Mouse (Mus musculus) 416B (cell line): ENCODE data around the gene Creg2.
"Not testable (repeated sequence)": the region's sequence is repeated elsewhere in the genome, so short reads cannot be mapped to it uniquely, and the experiment has no call there.

Experiments
- DNase-seq: peaks from one replicate; pipeline ENCODE4 v3.0.0; 2011; ENCODE audit warnings: low read depth

The Creg2 gene

DNA sequence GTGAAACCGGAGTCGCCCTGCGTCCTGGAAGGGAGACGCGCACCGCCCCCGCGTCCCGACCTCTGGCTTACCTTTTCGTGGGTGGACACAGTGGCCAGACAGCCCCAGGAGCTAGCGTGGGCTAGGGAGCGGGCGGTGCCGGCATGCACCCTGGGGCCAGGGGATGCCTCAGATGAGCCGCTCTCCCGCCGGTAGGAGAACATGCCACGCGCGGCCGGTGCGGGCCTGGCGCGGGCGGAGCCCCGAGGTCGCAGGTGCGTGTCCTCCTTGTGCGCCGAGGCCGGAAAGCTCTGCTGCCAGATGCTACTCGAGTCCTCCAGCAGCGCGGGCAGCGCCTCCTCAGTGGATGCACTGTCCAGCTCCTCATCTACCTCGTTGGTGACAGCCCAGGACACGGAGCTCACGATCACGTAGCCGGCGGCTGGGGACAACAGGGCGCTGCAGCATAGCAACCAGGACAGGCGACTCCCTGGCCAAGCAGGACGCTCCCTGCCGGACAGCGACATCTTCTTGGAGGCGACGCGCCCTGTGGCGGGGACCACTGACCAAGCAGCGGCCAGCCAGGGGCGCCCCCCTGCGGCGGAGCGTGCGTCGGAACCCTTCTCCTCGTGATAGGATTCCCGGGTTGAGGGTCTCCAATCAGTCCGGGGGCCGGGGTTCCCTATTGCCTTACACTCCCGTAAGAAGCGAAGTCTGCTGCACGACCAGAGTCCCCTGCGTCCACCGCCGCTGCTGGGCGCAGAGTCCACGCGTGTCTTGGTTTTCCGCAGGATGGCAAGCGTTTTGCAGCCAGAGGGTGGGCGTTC is 636 bp downstream of the Creg2 start:
- DNase-seq, result no peak

DNA sequence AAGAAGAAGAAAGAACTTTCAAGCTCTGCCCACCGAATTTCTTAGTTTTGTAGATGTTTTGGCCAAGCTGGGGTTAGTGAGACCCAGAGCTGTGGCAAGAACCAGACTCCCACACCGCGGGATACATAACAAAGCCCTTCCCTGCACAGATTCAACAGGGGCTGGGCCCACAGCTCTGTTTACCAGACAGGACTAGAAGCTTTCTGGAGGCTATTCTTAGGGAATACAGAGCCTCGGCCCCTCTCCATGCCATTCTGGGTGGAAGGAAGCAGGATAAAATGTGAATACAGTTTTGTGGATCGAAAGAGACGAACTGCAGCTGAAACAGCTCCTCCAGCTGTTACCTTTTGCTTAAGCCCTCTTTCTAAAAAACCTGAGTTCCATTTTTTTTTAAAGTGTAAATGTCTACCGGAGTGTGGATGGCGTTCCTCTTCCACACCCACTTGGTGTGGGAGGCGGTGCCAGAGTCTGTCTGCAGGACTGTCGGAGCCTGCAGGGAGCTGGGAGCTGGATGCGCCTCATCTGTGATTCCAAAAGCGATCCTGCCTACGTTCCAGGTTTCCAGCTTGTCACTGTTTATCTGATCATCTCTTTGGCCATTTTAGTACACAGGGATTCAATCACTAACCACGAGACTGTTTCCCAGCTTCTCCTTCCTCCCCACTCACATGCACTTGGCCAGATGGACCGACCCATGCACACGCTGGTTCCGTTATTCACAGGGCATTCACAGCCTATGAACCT is 1.4 kb downstream of the Creg2 start:
- no peak for DNase-seq

DNA sequence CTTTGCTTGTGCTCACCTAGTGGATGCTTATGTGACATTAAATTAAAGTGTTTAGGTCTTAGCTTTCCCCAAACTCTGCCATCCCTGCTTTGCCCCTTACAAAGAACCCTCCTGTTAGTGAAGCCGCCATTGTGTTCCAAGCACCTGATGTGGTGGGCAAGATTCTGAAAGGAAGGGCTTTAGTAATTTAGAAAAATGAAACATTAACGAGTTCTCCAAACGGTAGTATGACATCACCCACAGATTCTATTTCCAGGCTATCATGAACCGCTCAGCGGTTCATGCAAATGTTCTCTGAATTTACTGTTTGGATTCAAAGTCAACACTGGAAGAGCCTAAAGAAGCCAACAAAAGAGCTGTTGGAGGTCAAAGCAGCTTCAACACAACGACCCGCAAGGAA is 2.7 kb downstream of the Creg2 start:
- no peak for DNase-seq

- DNase-seq, result no peak
Measured at GRCm38 (mm10) chr1:39645905-39646759, 5.1 kb downstream of the Creg2 start.

GRCm38 (mm10) chr1:39644333-39644732 is 6.9 kb downstream of the Creg2 start:
- no peak for DNase-seq

DNA sequence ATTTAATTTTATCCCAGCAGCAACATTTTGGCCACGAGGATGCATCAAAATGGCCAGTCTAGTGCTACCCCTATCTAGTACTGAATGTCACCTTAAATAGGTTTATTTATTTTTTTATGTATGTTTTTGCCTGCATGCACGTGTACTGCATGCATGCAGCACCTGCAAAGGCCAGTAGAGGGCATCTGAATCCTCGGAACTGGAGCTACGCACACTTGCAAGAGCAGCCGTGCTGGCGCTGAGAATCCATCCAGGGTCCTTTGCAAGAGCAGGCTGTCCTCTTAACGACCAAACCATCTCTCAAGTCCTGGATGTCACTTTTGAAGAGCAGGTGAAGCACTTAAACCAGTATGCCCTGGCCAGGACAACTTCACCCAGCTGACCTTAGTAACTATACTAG is 9.6 kb downstream of the Creg2 start:
- peak; percentile 15 for DNase-seq

DNA sequence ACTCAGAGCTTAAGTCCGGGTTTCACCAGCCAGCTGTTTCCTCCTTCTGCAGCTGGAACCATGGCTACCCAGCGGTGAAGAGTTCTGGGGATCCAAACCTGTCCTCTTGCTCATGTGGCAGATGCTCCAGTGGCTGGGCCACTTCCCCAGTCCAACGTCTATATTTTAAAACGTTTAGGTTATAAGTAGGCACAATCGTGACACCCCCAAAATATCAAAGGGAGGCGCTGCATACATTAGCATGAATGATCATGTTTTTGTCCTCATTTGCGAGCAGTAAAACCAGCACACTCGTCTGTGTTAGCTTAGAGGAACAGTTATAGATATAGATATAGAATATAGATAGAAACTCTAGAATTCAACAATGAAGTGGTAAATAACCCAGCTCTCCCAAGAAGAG is 14.1 kb downstream of the Creg2 start:
- peak; percentile 44 for DNase-seq

GRCm38 (mm10) chr1:39636660-39637059 is 14.6 kb downstream of the Creg2 start:
- peak; percentile 71 for DNase-seq

DNA sequence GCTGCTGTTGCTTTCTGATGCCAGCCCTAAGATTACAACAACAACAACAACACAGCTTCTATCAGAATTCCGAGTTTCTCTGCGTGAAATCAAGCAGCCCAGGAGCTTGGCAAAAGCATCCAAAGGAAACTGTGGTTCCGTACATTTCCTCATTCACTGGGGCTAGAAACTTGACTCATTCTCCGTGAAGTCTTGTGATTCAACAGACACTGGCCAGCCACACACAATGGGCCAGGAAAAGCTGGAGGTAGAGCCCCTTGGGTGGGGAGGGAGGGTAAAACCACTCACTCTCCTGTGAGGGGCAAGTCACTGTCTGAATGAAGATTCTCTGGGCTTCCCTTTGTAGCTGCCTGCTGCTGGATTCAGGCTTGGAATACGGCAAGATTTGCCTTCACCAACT is 15.1 kb downstream of the Creg2 start:
- DNase-seq, result peak; percentile 87

DNA sequence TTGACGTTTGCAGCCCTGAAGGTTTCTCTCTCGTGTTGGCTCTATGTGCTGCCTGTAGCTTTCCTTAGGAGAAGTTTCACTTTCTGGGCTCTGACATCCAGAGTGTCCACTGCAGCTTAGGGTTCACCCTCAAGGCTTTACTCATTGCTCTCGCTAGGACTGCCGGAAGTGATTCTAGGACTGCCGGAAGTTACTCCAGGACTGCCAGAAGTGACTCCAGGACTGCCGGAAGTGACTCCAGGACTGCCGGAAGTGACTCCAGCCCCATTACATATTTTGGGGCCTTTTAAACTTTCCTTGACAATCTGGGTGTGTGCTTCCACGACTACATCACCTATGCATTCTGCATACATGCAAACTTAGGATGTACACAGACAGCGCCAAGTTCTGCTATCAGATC is 22.7 kb downstream of the Creg2 start:
- no peak for DNase-seq

GRCm38 (mm10) chr1:39625491-39625890 is 25.8 kb downstream of the Creg2 start:
- no peak for DNase-seq

- DNase-seq, result no peak
Measured at GRCm38 (mm10) chr1:39623729-39624128, 27.5 kb downstream of the Creg2 start.

- no peak for DNase-seq
Measured at GRCm38 (mm10) chr1:39623106-39623505, 28.2 kb downstream of the Creg2 start.

- DNase-seq, result no peak
Measured at GRCm38 (mm10) chr1:39618524-39618923, 32.8 kb downstream of the Creg2 start.

GRCm38 (mm10) chr1:39615526-39615925 is 35.7 kb downstream of the Creg2 start:
- no peak for DNase-seq

DNA sequence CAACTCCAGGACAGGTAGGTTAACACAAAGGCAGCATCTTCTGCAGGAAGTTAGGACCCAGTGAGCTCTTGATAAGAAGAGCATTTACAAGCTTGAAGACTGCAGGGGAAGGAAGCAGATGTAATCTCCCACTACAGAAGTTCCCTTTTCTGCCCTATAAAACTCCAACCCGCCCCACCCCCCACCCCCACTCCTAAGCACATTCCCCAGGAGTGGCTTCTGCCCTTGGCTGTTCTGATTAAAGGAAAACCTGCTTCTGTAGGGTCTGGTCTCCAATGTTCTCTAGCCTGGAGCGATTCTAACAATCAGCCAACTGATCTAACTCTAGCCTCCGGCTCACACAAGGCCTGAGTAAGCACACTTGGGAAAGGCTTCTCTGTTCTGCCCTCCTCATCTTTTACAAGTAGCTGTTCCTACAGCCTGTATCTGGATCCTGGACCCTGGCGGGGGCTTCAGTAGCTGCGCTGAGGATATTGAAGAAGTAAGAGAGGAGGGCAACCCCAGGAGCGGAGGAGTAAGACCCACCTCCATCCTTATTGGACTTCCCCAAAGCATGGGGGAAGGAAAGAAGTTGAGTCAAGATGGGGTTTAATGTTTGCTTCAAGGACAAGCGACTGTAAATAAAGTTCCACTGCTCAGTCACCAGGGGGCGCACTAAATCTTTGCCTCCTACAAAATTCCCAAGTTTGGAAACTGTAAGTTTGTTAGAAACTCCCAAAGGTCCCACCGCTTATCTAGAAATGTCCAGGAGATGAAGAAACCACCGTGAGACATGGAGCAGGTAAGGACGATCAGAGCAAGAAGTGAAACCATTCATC is 36.6 kb downstream of the Creg2 start:
- DNase-seq, result peak; percentile 95

- no peak for DNase-seq
Measured at GRCm38 (mm10) chr1:39613061-39613460, 38.2 kb downstream of the Creg2 start.

GRCm38 (mm10) chr1:39612491-39612890 is 38.8 kb downstream of the Creg2 start:
- no peak for DNase-seq

DNA sequence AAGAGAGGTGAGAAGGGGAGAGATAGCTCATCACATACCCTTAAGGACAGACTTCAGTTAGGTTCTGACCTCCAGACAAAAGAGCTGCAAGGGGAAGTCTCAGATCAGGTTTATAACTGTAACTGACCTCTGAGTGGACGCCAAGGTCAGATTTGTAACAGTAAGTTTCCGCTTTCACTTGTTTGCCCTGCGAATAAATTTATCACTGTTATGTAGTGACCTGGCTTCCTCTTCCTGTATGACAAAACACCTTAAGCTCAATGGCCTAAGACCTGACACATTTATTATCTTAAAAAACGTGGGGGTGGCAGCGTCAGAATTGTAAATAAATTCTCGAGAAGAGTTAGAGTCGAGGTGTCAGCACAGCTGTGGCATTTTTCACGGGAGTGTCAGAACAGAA is 42.7 kb downstream of the Creg2 start:
- peak; percentile 65 for DNase-seq

DNA sequence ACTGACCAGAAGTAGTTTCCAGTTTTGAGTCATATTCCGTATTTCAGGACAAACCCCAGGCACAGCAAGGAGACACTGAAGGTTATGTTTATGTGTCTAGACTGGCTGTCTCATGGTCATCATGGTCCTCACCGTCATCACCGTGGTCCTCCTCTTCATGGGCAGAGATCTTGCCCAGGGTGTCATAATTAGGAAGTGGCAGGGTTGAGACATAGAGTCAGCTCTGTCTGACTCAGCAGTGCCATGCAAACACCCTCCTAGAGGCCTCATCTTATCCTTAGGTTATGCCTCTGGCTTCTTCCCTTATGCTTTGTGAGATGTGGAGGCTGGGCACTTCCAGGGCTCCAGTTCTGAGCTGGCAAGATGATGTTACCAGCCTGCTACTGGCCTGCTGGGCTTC is 48.8 kb downstream of the Creg2 start:
- DNase-seq, result peak; percentile 78

- DNase-seq, result no peak
Measured at GRCm38 (mm10) chr1:39598726-39599125, 52.5 kb downstream of the Creg2 start.

GRCm38 (mm10) chr1:39597135-39597534 is 54.1 kb downstream of the Creg2 start:
- DNase-seq, result not testable (repeated sequence)
